Mouse (Mus musculus): ENCODE measurements at regions not wholly inside any gene's neighbourhood (a gene's known extent, or its start where the extent isn't known, plus 50 kb on each side); places are given as distances from the start of the nearest gene placed in this dataset.
"Not testable (repeated sequence)": the region's sequence is repeated elsewhere in the genome, so short reads cannot be mapped to it uniquely, and the experiment has no call there.

DNA sequence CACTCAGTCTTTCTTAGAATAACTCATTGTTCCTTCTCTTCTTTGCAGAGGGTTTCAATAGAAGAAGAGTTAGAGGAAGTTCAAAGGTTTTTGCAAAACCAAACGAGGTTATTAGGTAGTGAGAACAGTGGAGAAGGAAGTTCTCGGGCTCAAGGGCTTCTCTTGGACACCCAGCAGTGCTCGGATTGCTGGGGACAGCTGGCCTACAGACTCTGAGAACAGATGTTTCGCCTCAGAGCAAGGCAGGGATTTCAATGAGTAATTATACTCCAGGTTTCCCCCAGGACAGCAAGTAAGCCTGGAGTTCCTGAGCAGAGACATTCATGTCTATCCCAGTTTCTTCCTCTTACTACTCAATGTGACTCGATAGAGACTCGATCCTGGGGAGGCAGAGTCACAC lies 94.4 kb downstream of the Cd24a start:
- no peak for DNase-seq

DNA sequence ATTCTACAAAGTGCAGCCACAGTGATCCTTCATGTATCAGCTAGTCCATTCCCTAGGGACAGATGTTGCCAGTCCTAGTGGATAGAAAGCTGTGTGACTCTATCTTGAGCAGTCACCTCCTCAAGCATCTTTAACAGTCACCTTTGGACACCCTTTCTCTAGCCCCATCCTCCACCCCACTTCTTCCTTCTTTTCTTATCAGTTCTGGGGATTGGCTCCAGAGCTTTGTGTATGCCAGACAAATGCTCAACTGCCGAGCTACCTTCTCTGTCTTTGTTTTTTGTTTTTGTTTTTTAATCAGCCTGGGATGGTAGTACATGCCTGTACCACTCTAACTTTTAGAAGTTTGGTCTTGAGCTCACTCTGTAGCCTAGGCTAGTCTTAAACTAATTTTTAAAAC lies 96.7 kb downstream of the Cd24a start:
- DNase-seq = no peak

DNA sequence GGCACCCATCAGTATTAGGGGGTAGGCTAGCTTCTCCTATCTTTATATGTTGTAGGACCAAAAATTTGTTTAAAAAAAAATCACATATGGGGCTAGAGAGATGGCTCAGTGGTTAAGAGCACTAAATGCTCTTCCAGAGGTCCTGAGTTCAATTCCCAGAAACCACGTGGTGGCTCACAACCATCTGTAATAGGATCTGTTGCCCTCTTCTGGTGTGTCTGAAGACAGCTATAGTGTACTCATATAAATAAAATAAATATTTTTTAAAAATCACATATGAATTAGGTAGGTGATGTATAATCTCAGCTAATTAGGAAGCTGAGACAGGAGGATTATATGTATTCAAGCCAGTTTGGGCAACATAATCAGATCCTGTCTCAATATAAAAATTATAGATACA lies 97.4 kb downstream of the Cd24a start:
- DNase-seq = not testable (repeated sequence)

DNA sequence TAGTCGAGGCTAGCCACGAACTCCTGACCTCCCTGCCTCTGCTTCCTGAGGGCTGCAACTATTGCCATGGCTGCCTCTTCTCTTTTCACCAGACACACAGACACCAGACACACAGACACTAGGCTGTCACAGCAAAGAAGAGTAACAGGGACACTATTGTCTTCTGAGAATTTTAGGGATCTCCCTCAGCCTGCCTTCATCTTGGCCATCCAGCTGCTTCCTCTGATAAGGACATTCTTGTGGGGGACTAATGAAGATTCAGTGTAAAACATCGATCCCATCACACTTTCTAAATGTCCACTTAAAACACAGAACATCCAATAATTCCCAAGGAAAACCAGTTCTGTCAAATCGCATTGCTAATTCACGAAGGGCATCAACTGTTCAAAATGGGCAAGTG lies 98.2 kb downstream of the Cd24a start:
- DNase-seq = no peak

DNA sequence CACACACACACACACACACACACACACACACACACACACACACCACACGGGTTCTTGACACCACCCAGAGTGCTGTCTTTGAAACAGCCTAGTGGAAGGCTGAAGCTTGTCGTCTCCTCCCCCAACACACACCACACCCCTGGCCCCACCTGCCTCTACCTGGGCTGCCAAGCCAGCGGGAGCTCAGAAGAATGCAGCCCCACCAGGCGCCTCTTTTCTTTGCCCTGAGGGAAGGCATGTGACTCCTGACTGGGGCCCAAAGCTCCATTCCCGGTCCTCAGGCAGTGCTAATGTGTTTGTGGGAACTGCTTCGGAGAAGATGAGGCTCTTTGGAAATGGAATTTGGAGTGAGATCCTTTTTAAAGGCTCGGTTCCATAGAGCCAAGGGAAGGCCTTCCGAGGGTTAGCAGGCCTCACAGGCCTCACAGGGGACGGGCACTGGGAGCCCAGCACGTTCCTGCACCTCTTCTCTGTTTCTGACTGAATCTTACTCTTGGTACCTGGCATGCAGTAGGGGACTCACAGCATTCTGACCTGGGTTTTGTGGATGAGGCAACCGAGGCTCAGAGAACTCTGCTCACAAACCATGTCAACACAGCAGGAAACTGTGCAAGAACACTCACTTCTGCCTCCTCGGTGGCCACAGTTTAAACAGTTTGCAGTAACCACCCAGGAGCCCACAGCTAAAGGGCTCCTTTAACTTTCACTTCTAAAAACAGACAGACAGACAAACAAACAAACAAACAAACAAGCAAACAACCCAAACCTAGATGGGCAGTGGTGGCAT lies 106.4 kb downstream of the Cd24a start:
- DNase-seq = no peak

DNA sequence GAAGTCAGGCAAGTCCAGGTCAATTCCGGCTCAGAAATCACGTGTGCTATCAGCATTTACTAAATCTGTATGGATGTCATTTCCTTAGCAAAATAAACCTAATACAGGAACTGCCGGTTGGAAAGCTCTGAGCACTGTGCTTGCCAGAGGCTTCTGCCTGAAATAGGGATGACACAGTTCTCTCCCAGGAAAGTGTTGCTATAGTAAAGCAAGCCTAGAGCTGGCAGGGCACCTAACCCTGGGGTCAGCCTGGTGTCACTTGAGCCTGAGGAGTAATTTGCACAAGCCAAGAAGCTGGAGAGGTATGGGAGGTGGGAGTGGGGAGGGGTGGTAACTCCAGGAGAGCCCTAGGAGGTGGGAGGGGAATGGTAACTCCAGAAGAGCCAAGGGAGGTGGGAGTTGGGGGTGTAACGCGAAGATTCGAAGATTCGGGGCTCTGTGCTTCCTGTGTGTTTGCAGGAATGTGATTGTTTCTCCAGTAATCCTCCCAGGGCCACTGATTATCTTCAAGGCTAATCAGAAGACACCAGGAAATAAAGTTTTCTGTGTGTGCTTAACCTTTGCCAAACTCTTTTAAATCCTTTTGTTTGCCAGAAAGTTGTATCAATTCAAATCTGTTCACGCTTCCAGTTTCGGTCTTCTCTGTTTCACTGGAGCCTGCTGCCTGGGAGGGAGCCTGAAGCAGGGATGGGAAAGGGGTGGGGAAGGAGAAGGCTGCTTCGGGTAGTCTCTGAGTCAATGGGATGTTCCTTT lies 111.3 kb downstream of the Cd24a start:
- peak; percentile 6 to 8 for DNase-seq

DNA sequence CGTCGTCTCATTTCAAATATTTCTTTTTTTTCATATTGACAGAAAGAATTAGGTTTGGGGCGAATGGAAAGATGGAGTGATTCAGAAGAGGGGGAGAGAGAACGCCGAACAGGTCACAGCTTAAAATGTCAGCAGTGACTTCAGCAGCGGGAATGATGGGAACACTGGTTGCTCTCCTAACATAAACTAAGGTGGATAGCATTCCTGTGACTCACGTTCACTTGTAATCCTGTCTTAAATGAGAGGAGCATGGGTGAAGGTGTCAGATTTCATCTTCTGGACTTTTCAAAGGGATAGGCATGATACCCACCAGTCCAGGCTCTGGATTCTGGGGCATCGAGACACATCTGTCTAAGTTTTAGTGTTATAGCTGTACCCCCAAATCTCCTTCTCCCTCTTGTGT lies 111.8 kb downstream of the Cd24a start:
- DNase-seq = no peak

DNA sequence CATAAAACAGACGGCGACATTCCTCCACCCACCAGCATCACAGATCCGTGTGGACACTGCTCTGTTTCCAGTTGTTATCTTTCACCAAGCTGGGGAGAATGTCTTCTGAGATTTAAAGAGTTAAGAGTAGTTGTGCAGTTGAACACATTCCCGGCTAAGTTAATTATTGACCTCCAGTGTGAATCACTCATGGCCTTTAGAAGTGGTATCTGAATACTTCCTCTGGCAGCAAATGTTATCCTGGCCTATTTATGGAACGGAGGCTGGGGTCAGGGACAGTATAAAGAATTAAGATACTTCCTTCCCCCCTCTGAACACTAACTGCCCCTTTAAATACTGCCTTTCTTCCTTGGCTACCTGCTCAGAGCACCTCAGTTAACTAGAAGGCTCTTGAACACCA lies 115.9 kb downstream of the Cd24a start:
- DNase-seq = no peak

DNA sequence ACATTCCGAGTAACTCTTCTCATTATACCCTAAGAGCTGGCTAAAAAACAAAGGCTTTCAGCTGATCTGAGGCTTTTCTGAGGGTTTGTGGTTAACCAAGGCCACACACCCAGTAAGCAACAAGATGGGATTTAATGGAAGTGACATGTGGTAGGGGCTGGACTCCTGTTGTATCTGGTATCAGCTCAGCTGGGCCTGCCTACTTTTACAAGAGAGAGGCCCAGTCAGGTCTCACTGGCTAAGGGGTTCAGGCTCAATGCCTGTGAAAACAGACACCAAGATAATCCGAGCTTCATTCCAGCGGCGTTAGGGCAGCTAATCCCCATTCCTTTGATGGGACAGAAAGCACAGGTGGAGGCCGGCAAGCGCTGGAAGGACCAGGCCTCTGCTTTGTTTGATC lies 116.4 kb downstream of the Cd24a start:
- no peak for DNase-seq

DNA sequence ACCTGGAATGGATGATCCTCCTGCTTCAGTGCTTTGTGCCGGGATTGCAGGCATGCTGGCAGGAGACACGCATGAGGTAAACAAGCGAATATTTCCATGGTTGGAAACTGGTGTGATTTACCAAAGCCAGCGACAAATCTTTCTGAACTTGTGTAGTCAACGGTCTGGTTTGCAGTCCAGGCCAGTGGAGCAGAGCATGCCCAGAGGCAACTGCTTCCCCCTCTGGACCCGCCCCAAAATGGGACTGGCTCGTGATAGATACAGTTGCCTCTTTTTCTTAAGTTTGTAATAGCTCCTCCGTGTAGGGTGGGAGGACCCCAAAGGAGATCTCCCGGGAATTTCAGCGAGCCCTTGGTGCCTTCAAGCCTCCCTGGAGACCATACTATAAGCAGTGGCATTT lies 117.4 kb downstream of the Cd24a start:
- no peak for DNase-seq

DNA sequence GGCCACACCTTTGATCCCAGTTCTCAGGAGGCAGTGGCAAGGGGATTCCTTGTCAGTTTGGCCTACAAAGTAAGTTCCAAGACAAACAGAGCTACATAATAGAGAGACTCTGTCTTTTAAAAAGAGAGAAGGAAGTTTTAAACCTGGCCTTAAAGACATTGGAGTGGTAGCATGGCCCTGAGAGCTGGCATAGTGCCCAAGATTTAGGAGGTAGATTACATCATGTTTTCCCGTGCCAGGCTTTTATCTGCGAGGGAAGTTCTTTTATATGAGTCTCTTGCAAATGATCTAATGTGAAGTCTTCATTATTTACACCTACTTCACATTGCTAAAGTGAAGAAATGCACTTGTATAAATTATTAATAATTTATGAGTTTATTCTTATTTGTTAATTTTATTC lies 119.8 kb downstream of the Cd24a start:
- no peak for DNase-seq

DNA sequence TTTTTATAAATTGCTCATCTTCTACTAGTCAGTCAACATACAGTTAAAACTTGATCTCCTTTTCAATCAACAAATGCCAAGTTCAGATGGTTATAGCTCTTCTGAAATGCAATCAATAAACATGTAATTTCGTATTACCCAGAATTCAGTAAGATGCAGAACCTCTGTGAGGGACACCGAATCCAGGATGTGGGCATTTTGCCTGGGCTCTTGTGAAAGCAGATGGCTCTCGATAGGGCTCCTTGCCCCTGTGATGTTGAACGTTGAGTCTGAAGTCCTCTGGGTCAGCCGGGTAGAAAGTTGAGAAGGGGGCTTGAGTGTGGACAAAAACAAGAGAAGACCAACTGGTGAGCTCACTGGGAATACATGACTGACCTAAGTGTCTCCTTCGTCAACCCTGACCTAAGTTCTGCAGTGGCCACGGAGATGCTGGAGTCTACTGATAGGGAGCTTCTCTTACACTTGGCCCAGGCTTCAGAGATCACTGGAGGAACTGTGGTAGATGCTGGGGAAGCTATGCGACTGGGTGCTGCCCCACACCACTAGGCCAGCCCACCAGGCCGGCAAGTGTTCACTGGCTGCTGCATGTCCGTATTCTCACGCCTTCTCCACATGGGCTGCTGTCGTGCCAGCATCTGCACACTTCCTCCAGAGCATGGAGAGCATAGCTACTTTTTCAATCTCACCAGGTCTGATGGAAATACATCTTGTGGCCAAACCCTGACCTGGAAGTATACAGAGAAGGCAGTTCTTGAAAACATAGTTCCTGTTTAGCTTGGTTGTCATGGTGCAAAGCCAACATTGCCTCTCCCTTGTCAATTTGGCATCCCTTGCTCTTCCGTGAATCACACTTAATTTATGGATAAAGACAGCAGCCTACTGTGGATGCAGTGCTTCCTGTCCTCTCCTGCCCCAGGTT lies 122.5 kb downstream of the Cd24a start:
- DNase-seq = no peak

DNA sequence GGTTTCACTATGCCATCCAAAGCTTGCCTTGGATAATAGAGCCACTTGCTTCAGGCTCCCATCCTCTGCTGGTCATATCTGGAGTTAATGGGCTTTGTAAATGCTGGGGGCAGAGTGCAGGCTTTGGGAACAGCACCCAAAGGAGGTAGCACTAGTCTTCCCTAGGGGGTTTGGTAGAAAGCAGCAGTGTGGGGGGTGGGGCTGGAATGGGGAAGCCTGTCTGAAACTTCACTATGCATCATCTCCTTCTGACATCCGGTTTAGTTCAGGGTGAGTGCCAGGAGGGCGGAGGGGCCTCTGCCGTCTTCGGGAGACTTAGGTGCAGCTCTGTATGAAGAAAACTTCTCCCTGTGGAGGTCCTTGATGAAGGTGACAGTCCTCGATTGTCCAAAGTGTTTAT lies 124.8 kb downstream of the Cd24a start:
- no peak for DNase-seq

DNA sequence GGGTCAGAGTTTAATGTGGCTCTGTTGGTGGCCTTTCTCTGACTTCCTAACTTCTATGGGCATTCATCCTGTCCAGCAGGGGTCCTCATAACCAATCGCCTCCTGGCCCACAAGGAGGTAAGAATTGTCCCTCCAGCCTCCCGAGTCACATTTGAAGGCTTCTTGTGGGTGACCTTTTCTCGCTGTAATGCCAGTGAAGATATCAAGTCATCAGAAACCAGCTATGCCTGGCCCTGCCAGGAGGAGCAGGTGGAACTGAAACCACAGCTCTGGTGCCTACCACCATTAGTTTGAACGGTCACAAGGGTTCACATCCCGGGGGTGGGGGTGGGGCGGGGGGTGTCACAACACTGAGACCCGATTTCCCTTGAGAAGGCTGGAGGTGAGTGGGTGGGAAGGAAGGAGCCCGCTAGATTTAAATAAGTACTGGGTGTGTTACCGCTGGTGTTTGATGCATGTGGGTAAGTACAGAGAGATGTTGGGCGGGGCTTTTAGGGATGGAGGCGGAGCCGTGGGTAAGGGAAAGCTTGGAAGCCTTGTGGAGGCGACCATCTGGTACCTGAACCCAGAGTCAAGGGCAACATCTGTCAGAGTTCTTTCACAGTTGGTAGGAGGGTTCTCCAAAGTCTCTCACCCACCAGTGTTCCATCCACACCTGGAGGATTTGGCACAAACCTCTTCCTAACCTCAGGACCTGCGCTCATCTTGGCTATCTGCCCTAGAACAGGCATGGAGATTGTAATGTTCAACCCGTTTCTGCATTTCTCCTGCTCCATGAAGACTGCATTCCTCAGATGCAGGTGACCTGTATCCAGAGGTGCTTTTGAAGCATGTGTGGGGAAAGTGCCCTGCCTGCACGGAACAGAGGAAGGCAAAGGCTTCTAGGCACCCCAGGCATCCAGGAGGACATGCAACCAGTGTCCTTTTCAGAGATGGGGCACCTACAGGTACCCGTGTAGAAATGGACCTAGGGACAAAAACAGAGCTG lies 128.2 kb downstream of the Cd24a start:
- DNase-seq = no peak

DNA sequence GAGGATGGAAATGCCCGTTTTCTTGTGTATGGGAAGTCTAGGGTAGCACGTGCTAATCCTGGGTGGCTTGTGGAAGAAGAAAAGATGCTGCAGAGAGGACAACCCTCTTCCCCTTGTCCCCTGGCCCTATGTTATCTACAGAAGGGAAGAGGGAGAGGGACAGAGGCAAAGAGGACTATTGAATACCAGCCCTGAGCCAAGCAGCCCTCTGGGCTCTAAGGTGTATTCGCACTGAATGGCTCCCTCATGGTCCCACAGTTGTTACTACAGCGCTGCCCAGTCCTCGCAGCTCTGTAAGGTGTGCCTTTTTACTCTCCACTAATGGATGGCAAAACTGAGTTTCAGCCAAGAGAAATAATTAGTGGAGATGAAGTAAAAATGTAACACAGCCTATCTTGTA lies 128.9 kb downstream of the Cd24a start:
- no peak for DNase-seq

DNA sequence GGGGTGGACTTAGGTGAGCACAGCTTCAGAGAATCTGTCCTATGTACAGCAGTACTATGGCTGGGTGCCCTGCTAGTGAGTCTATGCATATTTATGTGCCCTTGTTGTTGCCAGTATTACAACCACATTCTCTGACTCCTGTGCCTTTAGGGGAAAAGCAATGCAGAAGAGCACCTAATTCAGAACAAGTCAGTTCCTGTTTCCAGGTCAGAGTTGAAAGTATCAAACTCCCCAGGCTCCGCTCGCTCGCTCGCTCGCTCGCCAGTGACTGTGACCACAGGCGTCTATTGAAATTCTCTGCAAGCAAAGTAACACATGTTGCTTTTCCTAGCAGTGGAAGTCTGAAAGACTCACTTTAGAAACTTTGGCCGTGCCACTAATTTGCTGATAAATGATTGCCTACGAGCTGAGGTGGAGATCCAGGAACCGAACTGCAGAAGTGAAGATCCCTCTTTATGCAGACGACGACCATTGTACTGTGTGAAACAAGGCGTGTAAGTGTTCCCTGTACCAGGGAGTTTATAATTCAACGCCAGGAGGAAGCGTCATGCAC lies 129.8 kb downstream of the Cd24a start:
- DNase-seq = no peak

DNA sequence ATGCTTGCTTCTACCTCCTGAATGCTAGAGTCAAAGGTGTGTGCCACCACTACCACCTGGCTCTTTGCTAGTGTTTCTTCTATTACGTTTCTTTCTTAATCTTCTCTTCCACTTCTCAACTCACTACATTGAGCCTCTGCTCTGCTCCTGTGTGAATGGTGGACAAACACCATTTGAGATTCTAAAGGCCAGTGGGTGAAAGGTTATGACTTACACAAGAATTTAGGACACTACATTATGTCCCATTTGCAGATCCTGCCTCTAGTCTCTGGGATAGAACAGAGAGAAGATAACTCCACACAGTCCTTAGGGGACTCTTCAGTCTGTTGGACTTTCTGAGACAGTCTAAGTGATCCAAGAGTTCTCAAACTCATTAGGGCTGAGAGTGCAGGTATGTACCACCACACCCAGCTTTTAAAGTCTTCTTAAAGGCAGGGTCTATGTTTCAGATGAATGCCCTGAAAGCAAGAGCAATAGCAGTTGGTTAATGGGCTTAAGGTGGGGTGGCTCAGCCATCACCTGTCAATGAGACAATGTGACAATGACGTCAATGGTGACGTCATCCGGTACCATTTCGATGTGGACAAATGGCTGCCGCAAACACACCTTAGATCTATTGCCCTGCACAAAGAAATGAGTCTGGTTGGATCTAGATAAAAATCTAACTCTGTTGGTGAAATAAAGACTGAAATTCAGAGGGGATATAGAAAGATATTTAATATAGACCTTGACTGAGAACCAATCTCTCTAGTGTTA lies 131.4 kb downstream of the Cd24a start:
- no peak for DNase-seq

DNA sequence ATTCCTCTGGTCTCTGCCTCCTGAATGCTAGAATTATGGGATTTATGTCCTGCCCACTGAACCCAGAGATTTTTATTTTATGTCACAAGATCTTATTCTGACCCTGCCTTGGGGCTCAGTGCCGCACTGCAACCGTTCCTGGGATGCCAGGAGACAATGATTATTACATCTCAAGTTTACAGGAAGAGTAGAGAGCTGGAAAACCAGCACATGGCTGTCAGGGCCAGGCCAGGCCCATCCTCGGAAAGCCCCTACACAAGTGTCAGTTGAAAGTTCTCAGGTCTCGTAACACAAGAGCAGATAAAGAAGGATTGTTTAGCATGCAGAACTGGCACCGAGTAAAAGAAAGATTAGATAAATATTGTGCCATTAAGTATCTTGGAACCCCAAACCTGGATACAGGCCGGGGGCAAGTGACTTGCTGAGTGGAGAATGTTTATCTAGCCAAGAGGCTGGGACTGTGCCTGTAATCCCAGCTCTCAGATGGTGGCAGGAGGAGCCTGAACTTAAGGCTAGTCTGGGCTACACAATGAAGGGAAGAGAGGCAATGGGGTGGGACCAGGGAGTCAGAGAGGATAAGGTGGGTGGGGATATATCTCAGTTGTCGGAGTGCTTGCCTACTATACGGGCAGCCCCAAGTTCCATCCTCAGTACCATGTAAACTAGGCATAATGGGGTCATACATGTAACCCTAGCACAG lies 132.3 kb downstream of the Cd24a start:
- no peak for DNase-seq

DNA sequence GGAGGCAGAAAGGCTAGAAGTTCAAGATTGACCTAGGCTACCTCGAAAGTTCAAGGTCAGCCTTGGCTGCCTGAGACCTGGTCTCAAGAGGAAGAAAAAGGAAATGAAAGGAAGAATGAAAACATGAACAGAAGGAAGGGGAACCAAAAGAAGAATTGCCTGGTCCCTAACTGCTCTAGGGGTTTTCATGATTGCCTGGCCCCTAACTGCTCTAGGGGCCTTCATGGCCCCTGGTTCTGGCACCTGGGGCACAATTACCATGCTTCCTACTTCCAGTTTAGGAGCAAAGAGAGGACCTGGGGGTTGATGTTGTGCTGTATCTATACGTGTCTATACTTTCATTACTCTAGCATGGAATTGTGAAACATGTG lies 132.8 kb downstream of the Cd24a start:
- no peak for DNase-seq

DNA sequence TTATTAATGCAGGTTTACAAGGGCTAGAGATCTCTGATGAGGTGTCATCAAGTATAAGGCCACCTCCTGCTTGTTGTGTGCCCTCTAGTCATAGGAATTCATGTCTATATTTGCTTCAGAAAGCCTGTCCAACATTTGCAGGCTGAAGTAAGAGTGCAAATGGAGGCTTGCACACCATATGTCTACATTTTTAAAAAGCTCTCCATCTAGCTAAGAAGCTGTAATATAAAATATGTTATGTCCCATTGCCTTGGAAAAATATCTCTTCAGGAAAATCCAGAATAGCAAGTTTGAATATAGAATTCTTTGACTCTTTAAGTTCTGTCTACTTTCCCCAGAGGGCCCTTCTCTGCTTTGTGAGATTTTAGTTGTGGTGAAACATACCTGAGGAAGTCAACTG lies 134.6 kb downstream of the Cd24a start:
- no peak for DNase-seq
